Mouse (Mus musculus) adrenal gland, postnatal 25 days (tissue): ENCODE results near the gene Rps23. TPM values are rescaled to one million over a fixed set of nuclear protein-coding genes. Genes with fewer than 3 reads are reported as not detected.
"Not testable (repeated sequence)": the region's sequence is repeated elsewhere in the genome, so short reads cannot be mapped to it uniquely, and the experiment has no call there.

Experiments used
- DNase-seq: peaks from one replicate; pipeline ENCODE4 v3.0.0; 2021; ENCODE audit warnings: mixed read lengths
- long read RNA-seq: library from polyadenylated mRNA; stranded (forward); transcript quantifications from one replicate; pipeline ENCODE4 v2.0.0, GENCODE M21; 2021
- total RNA-seq: library from RNA; stranded (reverse); gene quantifications from 2 replicates; pipeline ENCODE4 v1.2.3, GENCODE M21; 2021

Rps23 gene
- total RNA-seq: 412 and 567 TPM in 2 replicates
- long read RNA-seq, transcript Rps23-201 (4 exons, 937 nt): major isoform, 114 of 118 reads
- long read RNA-seq, partial matches to known transcripts: 2 of 118 reads
- long read RNA-seq, other reads (novel, unspliced or antisense): 0 of 118 reads

- peak; percentile 88 for DNase-seq
Measured at GRCm38 (mm10) chr13:90922751-90923612, at the start of gene Rps23. Gene Rps23 (plus strand): TSS chr13:90922958.

GRCm38 (mm10) chr13:90881727-90882429 lies 40.9 kb upstream of the Rps23 start:
- no peak for DNase-seq

- no peak for DNase-seq
Measured at GRCm38 (mm10) chr13:90885856-90886532, 36.8 kb upstream of the Rps23 start.

- peak; percentile 63 for DNase-seq
Measured at GRCm38 (mm10) chr13:90886568-90886983, 36.2 kb upstream of the Rps23 start.

DNA sequence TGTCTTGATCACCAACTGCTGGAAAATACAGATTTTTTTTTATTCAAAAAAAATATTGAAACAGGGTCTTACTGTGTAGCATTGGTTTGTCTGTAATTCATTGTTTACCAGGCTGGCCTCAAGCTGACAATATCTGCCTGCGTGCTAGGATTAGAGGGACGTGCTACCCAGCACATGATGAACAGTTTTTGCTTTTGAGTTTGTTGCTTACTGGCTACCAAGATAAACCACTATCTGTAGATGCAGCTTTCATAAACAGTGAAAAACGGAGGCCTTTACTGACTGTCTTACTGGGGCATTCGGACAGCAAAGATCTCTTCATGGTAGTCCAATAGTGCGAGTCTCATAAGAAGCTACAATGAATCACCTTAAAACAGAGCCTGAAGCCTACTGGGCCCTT lies 32.6 kb upstream of the Rps23 start:
- DNase-seq: no peak

- DNase-seq: no peak
Measured at GRCm38 (mm10) chr13:90894819-90895218, 27.9 kb upstream of the Rps23 start.

GRCm38 (mm10) chr13:90896098-90896497 lies 26.7 kb upstream of the Rps23 start:
- DNase-seq: no peak

DNA sequence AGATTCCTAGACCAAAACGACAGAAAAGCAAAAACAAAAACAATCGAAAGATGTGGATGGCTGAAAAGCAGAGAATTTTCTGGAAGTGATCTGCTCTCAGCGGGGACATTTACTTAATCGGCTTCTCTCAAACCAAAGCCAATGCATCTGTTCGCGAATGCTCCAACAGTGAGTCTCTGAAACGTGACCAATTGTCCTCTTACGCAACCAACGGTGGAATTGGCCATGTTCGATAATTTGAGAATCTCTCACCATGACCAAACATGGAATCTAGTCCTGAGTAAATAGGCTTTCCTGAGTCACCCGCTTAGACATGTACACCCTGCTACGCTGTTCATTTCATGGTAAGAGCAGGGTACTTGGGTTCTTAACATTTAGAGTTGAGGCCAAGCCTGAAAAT lies 25.9 kb upstream of the Rps23 start:
- no peak for DNase-seq

DNA sequence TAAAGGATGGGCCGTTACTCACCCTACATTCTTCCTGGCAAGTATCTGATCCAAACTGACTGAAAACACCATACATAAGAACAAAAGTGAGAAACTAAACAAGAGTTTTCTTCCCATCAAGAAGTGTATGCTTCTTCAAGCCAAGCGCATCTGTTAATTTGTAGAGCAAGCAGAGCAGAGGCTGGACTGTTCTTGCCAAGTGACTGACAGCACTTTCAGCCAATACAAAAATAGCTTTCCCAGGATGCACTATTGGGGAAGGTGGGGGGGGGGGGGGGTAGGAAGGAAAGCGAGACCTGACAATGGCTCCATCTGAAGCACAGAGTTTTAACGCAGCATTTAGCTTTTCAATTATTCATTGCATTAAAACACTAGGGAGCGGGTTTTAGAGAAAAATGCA lies 17.6 kb upstream of the Rps23 start, which contains the start of gene Atp6ap1l:
Gene Atp6ap1l, minus strand, starts transcription at position 180 of the 400 bp plus-strand sequence.
- DNase-seq: no peak

GRCm38 (mm10) chr13:90907376-90907775 lies 15.4 kb upstream of the Rps23 start:
- DNase-seq: no peak

DNA sequence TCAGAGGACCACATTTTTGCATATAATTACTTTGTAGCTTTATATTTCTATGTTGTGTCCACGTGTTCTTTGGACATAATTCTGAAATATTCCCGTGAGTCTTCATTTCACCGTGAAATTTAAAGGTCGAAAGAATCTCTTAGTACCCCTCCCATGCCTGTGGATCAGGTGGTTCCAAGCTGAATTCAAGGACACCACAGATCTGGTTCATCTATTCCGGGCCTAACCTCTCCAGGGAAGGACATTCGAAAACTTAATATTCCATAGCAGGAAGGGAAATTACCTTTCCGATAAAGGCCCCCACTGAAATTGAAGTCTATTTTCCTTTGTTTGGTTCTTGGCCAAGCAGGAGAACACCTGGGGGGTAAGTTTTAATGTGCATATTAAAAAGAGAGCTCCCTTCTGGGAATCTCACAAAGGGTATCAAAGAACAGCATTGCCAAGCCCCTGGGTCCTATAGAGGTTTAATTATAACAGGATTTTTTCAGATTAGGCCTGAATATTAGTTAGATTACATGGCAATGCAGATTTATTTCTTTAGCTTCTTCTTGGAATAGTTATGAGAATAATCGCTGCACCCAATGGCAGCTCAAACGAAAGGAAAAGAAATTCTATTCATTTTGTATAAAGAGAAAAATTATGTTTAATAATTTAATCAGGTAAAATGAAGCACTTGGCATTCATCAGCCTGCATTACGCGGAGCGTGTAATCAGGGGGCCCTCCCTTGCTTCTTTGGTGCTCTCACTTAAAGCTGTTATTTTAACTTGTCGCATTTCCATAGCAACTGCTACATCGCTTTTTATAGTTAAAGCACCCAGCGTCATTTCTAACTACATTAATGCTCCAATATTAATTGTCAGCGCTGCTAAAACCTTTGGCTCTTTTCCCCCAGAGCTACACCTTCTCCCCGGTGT lies 9.7 kb upstream of the Rps23 start:
- no peak for DNase-seq

DNA sequence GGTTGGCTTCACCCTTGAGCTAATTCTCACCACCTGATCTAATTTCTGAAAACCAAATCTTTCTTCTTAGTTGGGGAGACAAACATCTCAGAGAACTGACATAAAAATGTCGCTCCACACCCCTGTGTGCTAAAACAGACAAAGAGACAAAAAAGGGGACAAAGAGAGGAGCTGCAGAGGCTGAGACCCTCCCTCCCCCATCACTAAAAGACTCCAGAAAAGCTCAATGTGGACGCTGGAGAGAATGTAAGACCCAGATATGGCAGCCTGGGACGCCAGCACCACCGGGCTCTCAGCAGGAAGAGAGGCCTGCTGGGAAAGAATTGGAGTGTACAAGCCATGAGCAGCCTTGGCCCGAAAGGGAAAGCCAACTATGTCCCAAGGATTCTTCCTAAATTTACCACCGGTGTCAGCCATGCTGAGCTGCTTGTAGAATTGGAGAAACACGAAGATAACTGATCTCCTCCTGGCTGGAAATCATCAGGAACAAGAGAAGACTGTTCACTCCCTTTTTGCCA lies 9.0 kb upstream of the Rps23 start:
- DNase-seq: no peak

DNA sequence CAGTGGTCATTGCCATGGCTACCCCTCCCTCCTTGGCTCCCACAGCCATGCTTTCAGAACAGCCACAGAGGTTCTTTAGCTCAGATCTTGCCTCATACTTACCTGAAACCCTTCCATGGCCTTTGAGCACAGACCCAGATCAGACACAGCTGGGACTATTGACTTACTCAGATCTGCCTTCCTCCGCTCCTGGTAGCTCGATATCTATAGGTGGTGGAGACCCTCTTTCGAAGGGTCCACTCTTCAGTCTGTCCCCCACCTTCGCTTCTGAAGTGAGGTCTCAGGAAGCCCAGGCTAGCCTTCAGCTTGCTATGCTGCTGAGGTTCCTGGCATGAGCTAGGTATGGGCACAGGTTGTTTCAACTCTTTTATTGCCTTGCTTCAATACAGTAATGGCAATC lies 8.0 kb upstream of the Rps23 start:
- no peak for DNase-seq

DNA sequence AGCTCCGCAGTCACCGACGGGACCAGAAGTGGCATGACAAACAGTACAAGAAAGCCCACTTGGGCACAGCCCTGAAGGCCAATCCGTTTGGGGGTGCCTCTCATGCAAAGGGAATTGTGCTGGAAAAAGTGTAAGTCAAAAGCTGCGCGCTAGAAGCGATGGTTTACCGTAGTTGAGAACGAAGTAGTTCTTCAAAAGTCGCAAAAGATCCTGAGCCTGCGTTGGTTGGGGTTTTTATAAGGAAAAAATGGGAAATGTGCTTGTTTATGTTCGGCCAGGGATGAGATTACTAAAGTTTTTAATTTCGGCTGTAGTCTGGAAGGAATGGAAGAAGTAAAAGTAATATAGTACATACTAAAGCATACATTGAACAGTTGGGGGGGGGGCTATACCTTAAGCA lies 859 bp downstream of the Rps23 start:
- DNase-seq: not testable (repeated sequence)

GRCm38 (mm10) chr13:90924072-90924471 lies 1.3 kb downstream of the Rps23 start:
- DNase-seq: no peak

GRCm38 (mm10) chr13:90925191-90925590 lies 2.4 kb downstream of the Rps23 start:
- DNase-seq: no peak

GRCm38 (mm10) chr13:90926125-90926765 lies 3.5 kb downstream of the Rps23 start:
- DNase-seq: no peak

- no peak for DNase-seq
Measured at GRCm38 (mm10) chr13:90926938-90927633, 4.3 kb downstream of the Rps23 start.

DNA sequence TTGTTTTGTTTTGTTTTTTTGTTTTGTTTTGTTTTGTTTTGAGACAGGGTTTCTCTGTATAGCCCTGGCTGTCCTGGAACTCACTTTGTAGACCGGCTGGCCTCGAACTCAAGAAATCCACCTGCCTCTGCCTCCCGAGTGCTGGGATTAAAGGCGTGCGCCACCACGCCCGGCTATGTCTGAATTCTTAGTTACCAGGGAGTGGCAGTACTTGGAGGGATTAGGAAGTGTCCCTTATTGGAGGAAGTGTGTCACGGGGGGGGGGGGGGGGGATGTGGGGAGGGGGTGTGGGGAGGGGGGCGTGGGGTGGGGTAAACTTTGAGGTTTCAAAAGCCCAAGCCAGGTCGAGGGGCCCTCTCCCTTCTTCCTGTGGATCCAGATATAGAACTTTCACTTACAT lies 5.5 kb downstream of the Rps23 start:
- DNase-seq: not testable (repeated sequence)

DNA sequence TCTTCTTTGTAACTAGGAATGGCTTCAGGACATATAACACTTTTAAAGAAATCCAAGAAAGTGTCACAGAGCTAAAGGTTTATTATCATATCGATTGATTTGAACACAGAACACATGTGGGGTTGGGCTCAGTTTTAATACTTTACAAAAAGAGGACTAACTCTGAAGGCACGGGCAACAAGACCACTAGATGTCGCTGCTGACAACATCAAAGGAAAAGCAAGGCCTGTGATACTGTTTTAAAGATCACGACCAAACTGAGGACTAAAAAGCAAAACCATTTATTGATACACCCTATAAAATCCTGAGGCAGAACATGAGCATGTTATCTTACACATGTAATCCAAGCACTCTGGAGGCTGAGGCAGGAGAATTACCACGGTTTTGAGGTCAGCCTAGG lies 7.1 kb downstream of the Rps23 start:
- DNase-seq: peak; percentile 49
